Mouse (Mus musculus): Measurements from ENCODE around the gene Rbfox1. TPM values are rescaled to one million over a fixed set of nuclear protein-coding genes. Genes with fewer than 3 reads are reported as not detected.

Gene Rbfox1
- polyA plus RNA-seq, 1 experiment from 2014 or later, result 4.7 TPM

GRCm38 (mm10) chr16:6155556-6155955, 270.4 kb downstream of the Rbfox1 start:
- no peak overlapping the region for H3K4me2 ChIP-seq (ENCODE audit: low read length)
- ATAC-seq (ENCODE audit: insufficient number of reproducible peaks, insufficient read depth, low FRiP score, low read depth), result no peak

DNA sequence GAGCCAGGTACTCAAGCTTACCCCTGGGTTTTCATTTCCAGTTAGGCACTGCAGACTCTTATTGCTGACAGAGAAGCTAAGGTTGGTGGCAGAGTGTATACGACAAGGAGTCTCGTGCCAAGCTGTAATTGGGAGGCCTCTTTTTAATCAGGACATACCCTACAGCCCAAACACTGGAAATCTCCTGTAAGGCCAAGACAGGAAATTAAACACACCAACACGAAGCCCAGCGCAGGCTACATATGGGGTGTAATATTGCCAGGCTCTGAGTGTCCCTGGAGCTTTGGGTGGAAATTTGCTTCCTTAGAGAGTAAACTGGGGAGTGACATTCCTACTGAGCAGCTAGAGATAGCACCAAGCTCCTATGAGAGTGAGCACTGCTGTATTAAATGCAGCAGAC, 279.3 kb downstream of the Rbfox1 start:
- Histone ChIP-seq H3K36me3 (ENCODE audit: control insufficient read depth, insufficient read depth, low read length) (no peaks in the 10 kb centered on the region), H3K4me3 (ENCODE audit: control insufficient read depth in 1 of 2, insufficient read depth in 1 of 2, low read depth in 1 of 2, low read length in 2 of 2) (no peak overlapping the region), H3K4me2 (ENCODE audit: low read length) (no peak overlapping the region), H3K4me1 (ENCODE audit: control insufficient read depth in 2 of 2, insufficient read depth in 2 of 2, low read length in 2 of 2) (peaks cover 0 to 2% of the 10 kb centered on the region in 2 experiments; a peak in 1 of 4 replicates), H3K27me3 (ENCODE audit: control insufficient read depth, insufficient read depth, low read length) (no peaks in the 10 kb centered on the region), H3K9ac (ENCODE audit: low read length) (no peak overlapping the region), H3K9me3 (ENCODE audit: control insufficient read depth, low read length) (no peaks in the 10 kb centered on the region), H3K27ac (replicated peaks in 1 of 2; ENCODE audit: control insufficient read depth in 1 of 2, insufficient read depth in 1 of 2, low read depth in 2 of 2, low read length in 2 of 2) (no peak overlapping the region)
- WGBS, result 80% methylated on average over 4 of the region's 4 CpGs
- no peak for ATAC-seq (ENCODE audit: insufficient number of reproducible peaks, insufficient read depth, low FRiP score, low read depth)

More at GRCm38 (mm10) chr16:6155556-6155955, 270.4 kb downstream of the Rbfox1 start:
- Histone ChIP-seq H3K27ac (replicated peaks in 1 of 2; ENCODE audit: control insufficient read depth in 1 of 2, insufficient read depth in 1 of 2, low read depth in 2 of 2, low read length in 2 of 2) (no peak overlapping the region), H3K27me3 (ENCODE audit: control insufficient read depth, insufficient read depth, low read length) (no peaks in the 10 kb centered on the region), H3K9me3 (ENCODE audit: control insufficient read depth, low read length) (no peaks in the 10 kb centered on the region), H3K4me1 (ENCODE audit: control insufficient read depth in 2 of 2, insufficient read depth in 2 of 2, low read length in 2 of 2) (no peaks in the 10 kb centered on the region), H3K9ac (ENCODE audit: low read length) (no peak overlapping the region), H3K36me3 (ENCODE audit: control insufficient read depth, insufficient read depth, low read length) (no peaks in the 10 kb centered on the region), H3K4me3 (ENCODE audit: control insufficient read depth in 1 of 2, insufficient read depth in 1 of 2, low read depth in 1 of 2, low read length in 2 of 2) (no peak overlapping the region)
- 72% methylated on average over 2 of the region's 2 CpGs for WGBS

DNA sequence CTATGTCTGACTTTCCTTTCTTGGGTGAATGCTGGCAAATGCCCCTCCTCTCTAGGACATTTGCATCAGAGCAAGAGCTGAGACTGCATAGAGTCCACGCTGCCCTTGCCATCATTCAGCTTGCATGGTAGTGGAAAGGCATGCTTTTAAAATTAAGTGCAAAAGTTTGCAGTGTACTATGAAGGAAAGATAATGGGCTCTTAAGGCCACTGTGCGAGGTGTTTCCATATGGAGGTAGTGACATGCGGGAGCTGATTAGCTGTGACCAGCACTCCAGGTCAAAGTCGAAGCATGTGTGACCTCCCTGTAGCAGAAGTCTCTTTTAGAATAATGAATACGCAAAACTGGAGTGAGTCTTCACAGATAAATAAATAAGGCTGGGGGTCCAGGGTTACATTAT, 284.2 kb downstream of the Rbfox1 start:
- no peak for ATAC-seq (ENCODE audit: insufficient number of reproducible peaks, insufficient read depth, low FRiP score, low read depth)
- Histone ChIP-seq H3K9me3 (ENCODE audit: control insufficient read depth, low read length) (no peaks in the 10 kb centered on the region), H3K4me3 (ENCODE audit: control insufficient read depth in 1 of 2, insufficient read depth in 1 of 2, low read depth in 1 of 2, low read length in 2 of 2) (no peak overlapping the region), H3K9ac (ENCODE audit: low read length) (no peak overlapping the region), H3K4me1 (ENCODE audit: control insufficient read depth in 2 of 2, insufficient read depth in 2 of 2, low read length in 2 of 2) (peaks cover 0 to 6% of the 10 kb centered on the region in 2 experiments; a peak in 1 of 4 replicates), H3K27me3 (ENCODE audit: control insufficient read depth, insufficient read depth, low read length) (no peaks in the 10 kb centered on the region), H3K4me2 (ENCODE audit: low read length) (no peak overlapping the region), H3K36me3 (ENCODE audit: control insufficient read depth, insufficient read depth, low read length) (no peaks in the 10 kb centered on the region), H3K27ac (replicated peaks in 1 of 2; ENCODE audit: control insufficient read depth in 1 of 2, insufficient read depth in 1 of 2, low read depth in 2 of 2, low read length in 2 of 2) (no peak overlapping the region)
- 40% methylated on average over 5 of the region's 5 CpGs for WGBS

DNA sequence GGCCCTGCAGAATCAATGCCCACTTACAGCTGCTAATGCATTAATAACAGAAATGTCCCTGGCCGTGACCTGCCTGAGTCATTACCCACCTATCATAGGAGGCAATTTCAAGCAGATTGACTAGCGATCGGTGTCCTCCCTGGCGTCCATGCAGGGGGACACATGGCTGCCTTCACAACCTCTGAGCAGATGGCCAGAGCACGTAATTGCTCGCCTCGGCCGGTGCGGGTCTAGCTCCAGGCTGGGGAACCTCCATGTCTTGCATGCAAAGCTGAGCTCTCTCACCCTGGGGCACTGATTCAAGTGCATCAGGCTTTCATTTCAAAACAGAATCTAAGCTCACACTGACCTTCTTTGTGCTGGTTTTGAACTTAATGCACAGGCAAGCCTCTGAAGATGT, 295.7 kb downstream of the Rbfox1 start:
- Histone ChIP-seq H3K4me2 (ENCODE audit: low read length) (no peak overlapping the region), H3K36me3 (ENCODE audit: control insufficient read depth, insufficient read depth, low read length) (no peaks in the 10 kb centered on the region), H3K27me3 (ENCODE audit: control insufficient read depth, insufficient read depth, low read length) (no peaks in the 10 kb centered on the region), H3K4me1 (ENCODE audit: control insufficient read depth in 2 of 2, insufficient read depth in 2 of 2, low read length in 2 of 2) (no peaks in the 10 kb centered on the region), H3K4me3 (ENCODE audit: control insufficient read depth in 1 of 2, insufficient read depth in 1 of 2, low read depth in 1 of 2, low read length in 2 of 2) (no peak overlapping the region), H3K9me3 (ENCODE audit: control insufficient read depth, low read length) (no peaks in the 10 kb centered on the region), H3K27ac (replicated peaks in 1 of 2; ENCODE audit: control insufficient read depth in 1 of 2, insufficient read depth in 1 of 2, low read depth in 2 of 2, low read length in 2 of 2) (no peak overlapping the region), H3K9ac (ENCODE audit: low read length) (no peak overlapping the region)
- WGBS, result 86% methylated on average over 9 of the region's 9 CpGs
- ATAC-seq (ENCODE audit: insufficient number of reproducible peaks, insufficient read depth, low FRiP score, low read depth), result no peak

- Histone ChIP-seq H3K9ac (ENCODE audit: low read length) (no peak overlapping the region), H3K9me3 (ENCODE audit: control insufficient read depth, low read length) (no peaks in the 10 kb centered on the region), H3K4me2 (ENCODE audit: low read length) (no peak overlapping the region), H3K27ac (replicated peaks in 1 of 2; ENCODE audit: control insufficient read depth in 1 of 2, insufficient read depth in 1 of 2, low read depth in 2 of 2, low read length in 2 of 2) (no peak overlapping the region), H3K36me3 (ENCODE audit: control insufficient read depth, insufficient read depth, low read length) (no peaks in the 10 kb centered on the region), H3K27me3 (ENCODE audit: control insufficient read depth, insufficient read depth, low read length) (no peaks in the 10 kb centered on the region), H3K4me1 (ENCODE audit: control insufficient read depth in 2 of 2, insufficient read depth in 2 of 2, low read length in 2 of 2) (no peaks in the 10 kb centered on the region), H3K4me3 (ENCODE audit: control insufficient read depth in 1 of 2, insufficient read depth in 1 of 2, low read depth in 1 of 2, low read length in 2 of 2) (no peak overlapping the region)
- ATAC-seq (ENCODE audit: insufficient number of reproducible peaks, insufficient read depth, low FRiP score, low read depth), result no peak
Measured at GRCm38 (mm10) chr16:6182329-6182728, 297.2 kb downstream of the Rbfox1 start.

DNA sequence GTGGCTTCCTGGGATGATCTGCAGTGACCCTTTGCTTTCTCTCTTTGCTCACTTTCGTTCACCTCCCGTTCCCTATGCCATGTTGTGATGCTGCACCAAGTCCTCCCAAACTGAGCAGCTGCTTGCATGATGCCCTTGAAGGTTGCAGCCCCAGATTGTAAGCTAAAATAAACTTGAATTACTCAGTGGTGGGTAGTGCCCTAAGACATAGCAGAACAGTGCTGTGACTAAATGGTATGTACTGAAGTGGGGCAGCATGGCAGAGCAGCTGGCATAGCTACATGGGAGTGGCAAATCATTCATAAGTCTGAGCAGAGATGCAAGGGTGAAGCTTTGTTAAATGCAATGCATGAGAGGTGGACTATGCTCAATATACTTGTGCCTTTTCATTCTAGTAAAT, 307.2 kb downstream of the Rbfox1 start:
- 63% methylated on average over 2 of the region's 2 CpGs for WGBS
- H3K9ac ChIP-seq (ENCODE audit: low read length), result no peak overlapping the region
- no peak for ATAC-seq (ENCODE audit: insufficient number of reproducible peaks, insufficient read depth, low FRiP score, low read depth)
- no peaks in the 10 kb centered on the region for H3K4me1 ChIP-seq (ENCODE audit: control insufficient read depth in 2 of 2, insufficient read depth in 2 of 2, low read length in 2 of 2)
- no peaks in the 10 kb centered on the region for H3K9me3 ChIP-seq (ENCODE audit: control insufficient read depth, low read length)
- no peaks in the 10 kb centered on the region for H3K36me3 ChIP-seq (ENCODE audit: control insufficient read depth, insufficient read depth, low read length)
- H3K27me3 ChIP-seq (ENCODE audit: control insufficient read depth, insufficient read depth, low read length), result no peaks in the 10 kb centered on the region
- H3K4me3 ChIP-seq (ENCODE audit: control insufficient read depth in 1 of 2, insufficient read depth in 1 of 2, low read depth in 1 of 2, low read length in 2 of 2), result no peak overlapping the region
- H3K27ac ChIP-seq (replicated peaks in 1 of 2; ENCODE audit: control insufficient read depth in 1 of 2, insufficient read depth in 1 of 2, low read depth in 2 of 2, low read length in 2 of 2), result no peak overlapping the region
- no peak overlapping the region for H3K4me2 ChIP-seq (ENCODE audit: low read length)

GRCm38 (mm10) chr16:6206431-6206830, 321.3 kb downstream of the Rbfox1 start:
- H3K27me3 ChIP-seq (ENCODE audit: control insufficient read depth, insufficient read depth, low read length), result no peaks in the 10 kb centered on the region
- no peak for ATAC-seq (ENCODE audit: insufficient number of reproducible peaks, insufficient read depth, low FRiP score, low read depth)
- no peaks in the 10 kb centered on the region for H3K36me3 ChIP-seq (ENCODE audit: control insufficient read depth, insufficient read depth, low read length)
- no peak overlapping the region for H3K27ac ChIP-seq (replicated peaks in 1 of 2; ENCODE audit: control insufficient read depth in 1 of 2, insufficient read depth in 1 of 2, low read depth in 2 of 2, low read length in 2 of 2)
- no peak overlapping the region for H3K4me3 ChIP-seq (ENCODE audit: control insufficient read depth in 1 of 2, insufficient read depth in 1 of 2, low read depth in 1 of 2, low read length in 2 of 2)
- no peak overlapping the region for H3K9ac ChIP-seq (ENCODE audit: low read length)
- H3K4me1 ChIP-seq (ENCODE audit: control insufficient read depth in 2 of 2, insufficient read depth in 2 of 2, low read length in 2 of 2), result no peaks in the 10 kb centered on the region
- no peaks in the 10 kb centered on the region for H3K9me3 ChIP-seq (ENCODE audit: control insufficient read depth, low read length)
- no peak overlapping the region for H3K4me2 ChIP-seq (ENCODE audit: low read length)

- Histone ChIP-seq H3K27me3 (ENCODE audit: control insufficient read depth, insufficient read depth, low read length) (no peaks in the 10 kb centered on the region), H3K9ac (ENCODE audit: low read length) (no peak overlapping the region), H3K4me1 (ENCODE audit: control insufficient read depth in 2 of 2, insufficient read depth in 2 of 2, low read length in 2 of 2) (no peaks in the 10 kb centered on the region), H3K27ac (replicated peaks in 1 of 2; ENCODE audit: control insufficient read depth in 1 of 2, insufficient read depth in 1 of 2, low read depth in 2 of 2, low read length in 2 of 2) (no peak overlapping the region), H3K36me3 (ENCODE audit: control insufficient read depth, insufficient read depth, low read length) (no peaks in the 10 kb centered on the region), H3K4me2 (ENCODE audit: low read length) (no peak overlapping the region), H3K9me3 (ENCODE audit: control insufficient read depth, low read length) (no peaks in the 10 kb centered on the region), H3K4me3 (ENCODE audit: control insufficient read depth in 1 of 2, insufficient read depth in 1 of 2, low read depth in 1 of 2, low read length in 2 of 2) (no peak overlapping the region)
- WGBS, result 53% methylated on average over 3 of the region's 3 CpGs
- no peak for ATAC-seq (ENCODE audit: insufficient number of reproducible peaks, insufficient read depth, low FRiP score, low read depth)
Measured at GRCm38 (mm10) chr16:6212916-6213315, 327.8 kb downstream of the Rbfox1 start.
